12 mouse cellular contexts compared by ENCODE assay signal in genomic region chr1:194160761-194161461, GRCm38 (mm10).
DNase-seq lines count a peak whose midpoint lies in the region; ATAC-seq lines count a peak whose summit lies in the region.
"Had no signal": no experiment of that assay in that cellular context is flagged by ENCODE, and none has a peak within 500 bp of the region (broad histone marks: within the 10 kb centered on the region; RNA-seq: fewer than 3 reads in every experiment).

No protein-coding gene starts in this region.

- H3K4me1 ChIP-seq in hindbrain, embryonic 13.5 days (replicated peaks): peaks cover 8% of the 10 kb centered on the region
- peaks cover 8% of the 10 kb centered on the region for H3K4me1 ChIP-seq in midbrain, embryonic 11.5 days (ENCODE audit: control insufficient read depth, insufficient read depth, low read length)

- no peaks in the 10 kb centered on the region for H3K36me3 ChIP-seq in hindbrain, embryonic 13.5 days
- no peaks in the 10 kb centered on the region for H3K36me3 ChIP-seq in midbrain, embryonic 11.5 days (ENCODE audit: control insufficient read depth, insufficient read depth, low read length)

- no peaks in the 10 kb centered on the region for H3K9me3 ChIP-seq in hindbrain, embryonic 13.5 days
- no peaks in the 10 kb centered on the region for H3K9me3 ChIP-seq in midbrain, embryonic 11.5 days (ENCODE audit: control insufficient read depth, low read length)

- no peak overlapping the region for H3K9ac ChIP-seq in hindbrain, embryonic 13.5 days
- H3K9ac ChIP-seq in midbrain, embryonic 11.5 days (ENCODE audit: low read length): 0 out of 2 replicates have a peak overlapping the region, but pooled peaks have one; percentile 4

- peak; percentile 33 to 46 for DNase-seq in right cerebral cortex, postnatal 10 days (ENCODE audit: low spot score in 2 of 2)
- DNase-seq in right cerebral cortex, postnatal 14 days: no peak
- no peak for DNase-seq in midbrain, embryonic 11.5 days (ENCODE audit: low spot score, missing footprints)
- DNase-seq in adrenal gland, adult 18-20 months (ENCODE audit: low spot score in 2 of 2): no peak
- DNase-seq in ovary, postnatal 10 days (ENCODE audit: low spot score): no peak
- DNase-seq in left cerebral cortex, adult 11 months (ENCODE audit: low spot score): no peak
- no peak for DNase-seq in thymus, postnatal 25 days
- DNase-seq: kidney, adult 18-20 months; spleen, adult 18-20 months; thymus, postnatal 36 days had no signal

- 18% methylated on average over 8 of the region's 8 CpGs for WGBS in hindbrain, embryonic 13.5 days
- WGBS in midbrain, embryonic 11.5 days: 32% methylated on average over 8 of the region's 8 CpGs

- no peak overlapping the region for H3K4me3 ChIP-seq in hindbrain, embryonic 13.5 days
- no peak overlapping the region for H3K4me3 ChIP-seq in midbrain, embryonic 11.5 days (ENCODE audit: low read depth, low read length)

- peak overlapping the region; percentile 76 for H3K27ac ChIP-seq in hindbrain, embryonic 13.5 days
- H3K27ac ChIP-seq in midbrain, embryonic 11.5 days (ENCODE audit: low read depth, low read length): 0 out of 2 replicates have a peak overlapping the region, but pooled peaks have one; percentile 5

- no peaks in the 10 kb centered on the region for H3K27me3 ChIP-seq in hindbrain, embryonic 13.5 days
- H3K27me3 ChIP-seq in midbrain, embryonic 11.5 days (ENCODE audit: control insufficient read depth, insufficient read depth, low read length): no peaks in the 10 kb centered on the region

- H3K4me2 ChIP-seq in hindbrain, embryonic 13.5 days: peak overlapping the region; percentile 10; the same call in 1 of the 2 replicates
- no peak overlapping the region for H3K4me2 ChIP-seq in midbrain, embryonic 11.5 days

- peak; percentile 69 for ATAC-seq in hindbrain, embryonic 13.5 days (ENCODE audit: low FRiP score)
- peak; percentile 81 for ATAC-seq in midbrain, embryonic 11.5 days (ENCODE audit: low FRiP score)
- ATAC-seq: activated CD4-positive, CD25-positive, alpha-beta regulatory T cell, adult 4 months had no signal

Comparison
In these comparisons a context has a peak if more than half of its experiments do, and no peak if none do; other contexts are left out.
1. DNase-seq: peak in right cerebral cortex, postnatal 10 days (2 of 2); none in right cerebral cortex, postnatal 14 days (single experiment), midbrain, embryonic 11.5 days (single experiment), adrenal gland, adult 18-20 months (0 of 2), ovary, postnatal 10 days (single experiment), left cerebral cortex, adult 11 months (single experiment) and thymus, postnatal 25 days (single experiment).